Mouse (Mus musculus) CH12.LX (cell line): ENCODE data around the gene Eif2ak3.

Source experiments
- MAX ChIP-seq: IDR thresholded peaks from 2 replicates; pipeline ENCODE4 v1.6.1; 2011; ENCODE audit warnings: low read length, improper control_type of control experiment
- POLR2A ChIP-seq: IDR thresholded peaks from 2 replicates; pipeline ENCODE4 v1.6.1; 2011; ENCODE audit warnings: low read depth, mild to moderate bottlenecking, improper control_type of control experiment, low read length

DNA sequence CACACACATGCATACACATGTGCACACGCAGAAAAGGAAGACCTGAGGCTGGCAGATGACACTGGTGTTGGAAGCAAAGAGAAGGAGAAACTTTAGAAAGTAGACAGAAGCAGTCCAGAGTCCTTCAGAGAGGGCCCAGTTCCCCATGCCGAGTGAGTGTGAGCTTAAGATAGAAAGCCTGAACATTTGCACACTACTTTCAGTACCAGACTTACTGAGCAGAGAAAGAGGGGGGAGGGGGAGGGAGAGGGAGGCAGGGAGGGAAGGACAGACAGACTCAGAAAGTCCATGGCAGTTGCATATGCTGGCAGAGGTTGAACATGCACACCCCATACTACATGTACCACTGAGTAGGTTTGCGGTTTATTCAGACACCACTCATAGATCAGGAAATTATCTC is 13.8 kb upstream of the Eif2ak3 start:
- TF ChIP-seq POLR2A = peak; percentile 47; the same call in 1 of the 2 replicates
- TF ChIP-seq MAX = peak; percentile 82
